Mouse (Mus musculus): Measurements from ENCODE around the gene Tnfrsf18.

Gene Tnfrsf18

DNA sequence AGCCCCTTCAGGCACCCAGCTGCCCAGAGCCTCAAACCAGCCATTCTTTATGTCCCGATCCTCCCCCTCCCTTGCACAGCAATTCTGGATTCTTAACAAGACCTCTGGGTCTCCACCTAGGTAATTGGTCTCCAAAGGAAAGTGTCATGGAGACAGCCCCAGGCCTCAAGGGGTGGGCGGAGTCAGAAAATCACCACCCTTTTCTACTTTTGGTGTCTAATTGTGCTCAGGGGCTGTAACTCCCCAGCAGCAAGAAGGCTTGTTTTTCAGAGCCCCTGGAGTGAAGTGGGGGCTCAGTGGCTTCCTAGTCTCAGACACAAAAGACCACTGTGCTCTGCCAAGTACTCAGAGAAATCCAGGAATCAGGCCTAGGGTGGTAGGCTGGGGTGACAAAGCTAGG, 44.8 kb downstream of the Tnfrsf18 start:
- no peak for DNase-seq (ENCODE audit: low read depth, low spot score)

DNA sequence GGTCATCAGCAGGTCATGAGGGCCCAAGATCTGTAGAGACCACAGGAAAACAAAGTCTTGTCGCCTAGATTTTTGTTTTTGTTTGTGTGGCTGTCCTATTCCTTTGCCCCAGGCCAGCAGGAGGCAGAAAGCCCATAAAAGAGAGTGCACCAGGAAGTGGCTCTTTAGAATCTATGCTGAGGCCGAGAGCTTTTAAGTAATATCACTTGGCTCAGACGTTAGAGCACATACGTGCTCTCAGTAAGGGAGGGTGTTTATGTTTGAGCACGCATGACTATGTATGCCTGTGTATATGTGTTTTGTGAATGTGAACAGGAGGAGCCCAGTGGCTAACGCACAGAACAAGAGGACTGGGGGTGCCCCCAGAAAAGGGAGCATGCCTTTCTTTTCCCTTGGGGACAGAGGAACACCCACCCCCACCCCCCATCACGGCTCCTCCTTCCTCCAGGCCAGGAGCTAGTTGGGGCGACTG, 51.0 kb downstream of the Tnfrsf18 start:
- DNase-seq (ENCODE audit: low read depth, low spot score), result peak; percentile 56

GRCm38 (mm10) chr4:156077499-156078301, 51.7 kb downstream of the Tnfrsf18 start:
- DNase-seq (ENCODE audit: low read depth, low spot score), result peak; percentile 79

Data from CD4-positive helper T cell, adult 2 months (primary cell).